Mouse (Mus musculus): ENCODE measurements around the gene Dpp10. TPM values are rescaled to one million over a fixed set of nuclear protein-coding genes. Genes with fewer than 3 reads are reported as not detected.

Dpp10 gene
- 11.3 and 12.2 TPM in 2 replicates for polyA plus RNA-seq (2021; fragmentation: Nextera tagmentation)
- long read RNA-seq, experiment 1, full-length matches to known transcripts = 6 of 39 reads
- long read RNA-seq, experiment 1, partial matches to known transcripts = 17 of 39 reads
- long read RNA-seq, experiment 1, other reads (novel, unspliced or antisense) = 16 of 39 reads
- long read RNA-seq, experiment 2, full-length matches to known transcripts = 33 of 74 reads
- long read RNA-seq, experiment 2, partial matches to known transcripts = 29 of 74 reads
- long read RNA-seq, experiment 2, other reads (novel, unspliced or antisense) = 12 of 74 reads

DNA sequence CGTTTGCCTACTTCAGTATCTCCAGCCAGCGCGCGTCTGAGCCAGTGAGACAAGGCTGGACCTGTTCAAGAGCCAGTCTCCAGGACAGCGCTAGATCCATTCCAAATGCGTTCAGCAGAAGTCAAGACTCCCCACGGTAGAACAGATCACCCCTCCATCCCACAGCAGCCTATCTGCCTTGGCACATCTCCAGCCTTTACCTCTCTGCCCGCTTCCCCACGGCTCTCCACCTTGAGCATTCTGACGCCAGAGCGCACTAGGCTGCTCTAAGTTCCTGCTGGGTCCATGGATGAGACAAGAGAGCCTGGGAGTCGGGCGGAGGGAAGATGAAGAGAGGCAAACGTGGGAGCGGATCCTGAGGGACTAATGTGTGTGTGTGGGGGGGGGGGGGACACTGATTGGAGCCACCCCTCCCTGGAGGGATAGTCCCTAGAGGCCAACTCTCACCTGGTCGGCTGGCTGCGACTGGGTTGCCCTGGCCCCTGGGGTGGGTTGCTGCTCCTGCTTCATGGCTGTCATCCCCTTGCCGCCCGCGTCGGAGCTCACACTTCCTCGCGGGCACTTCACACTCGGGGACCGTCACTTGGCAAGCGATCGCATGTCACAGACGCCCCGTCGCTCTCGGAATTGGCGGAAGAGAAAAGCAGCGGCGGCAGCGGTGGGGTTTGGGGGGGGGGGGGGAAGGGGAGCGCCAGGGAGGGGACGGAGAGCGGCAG lies at the start of gene Dpp10:
Gene Dpp10 (minus strand): TSS at position 635 of the 716 bp plus-strand sequence.

Measured in layer of hippocampus, adult 6 months (tissue).